ENCODE assay signal across 9 mouse cellular contexts in the genomic region with DNA sequence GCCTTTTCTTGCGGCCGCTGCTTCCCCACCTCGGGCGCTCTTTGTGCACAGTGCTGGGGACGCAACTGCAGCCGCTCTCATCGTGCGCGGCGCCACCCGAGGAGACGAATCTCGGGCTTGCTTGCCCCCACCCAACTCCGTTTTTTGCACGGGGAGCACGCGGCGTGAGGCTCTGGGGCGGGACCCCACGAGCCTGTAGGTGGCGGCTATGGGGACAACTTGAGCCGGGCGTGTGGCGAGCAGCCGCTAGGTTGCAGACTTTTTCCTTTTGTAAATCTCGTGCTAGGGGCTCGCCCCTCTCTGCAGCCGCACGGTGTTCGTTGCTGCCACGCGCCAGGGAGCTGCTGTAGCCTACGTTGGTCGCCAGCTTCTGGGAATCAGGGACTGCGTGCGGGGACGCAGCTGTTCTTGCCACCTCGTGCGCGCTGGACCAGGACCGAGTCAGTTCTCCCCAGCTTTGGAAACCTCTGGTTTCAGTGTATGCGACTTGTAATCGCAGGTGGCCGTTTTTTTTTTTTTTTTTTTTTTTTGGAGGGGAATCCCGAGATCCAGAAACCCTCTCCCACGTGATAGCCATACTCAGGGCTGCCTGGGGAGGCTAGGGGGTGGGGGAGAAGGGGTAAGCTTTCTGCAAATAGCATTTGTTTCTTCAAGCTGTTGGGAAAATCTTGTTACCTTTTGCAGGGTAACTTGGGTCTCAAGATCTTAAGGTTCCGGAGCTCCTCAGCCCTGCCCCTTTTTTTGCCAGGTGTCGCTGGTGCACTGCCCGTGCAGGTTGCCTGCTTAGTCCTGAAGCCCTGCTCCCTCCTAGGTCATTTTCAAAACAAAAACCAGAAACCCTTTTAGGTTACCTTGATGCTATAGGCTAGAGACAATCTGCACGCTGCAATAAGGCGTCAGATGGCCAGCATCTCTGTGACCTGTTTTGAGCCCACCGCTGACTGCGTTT. TPM values are rescaled to one million over a fixed set of nuclear protein-coding genes. Genes with fewer than 3 reads are reported as not detected.
DNase-seq lines count a peak whose midpoint lies in the region; ATAC-seq and TF ChIP-seq lines count a peak whose summit lies in the region.
"Had no signal": no experiment of that assay in that cellular context is flagged by ENCODE, and none has a peak within 500 bp of the region (broad histone marks: within the 10 kb centered on the region; RNA-seq: fewer than 3 reads in every experiment).

No protein-coding gene starts in this region.

- peak overlapping the region; percentile 60 for H3K4me3 ChIP-seq in cortical plate, adult 2 months (ENCODE audit: insufficient read depth, low read length)
- peak overlapping the region; percentile 59 for H3K4me3 ChIP-seq in intestine, embryonic 15.5 days (replicated peaks)
- peak overlapping the region; percentile 63 for H3K4me3 ChIP-seq in limb, embryonic 12.5 days (replicated peaks)
- H3K4me3 ChIP-seq in midbrain, embryonic 10.5 days: peak overlapping the region; percentile 80
- peak overlapping the region; percentile 72 for H3K4me3 ChIP-seq in stomach, embryonic 14.5 days (ENCODE audit: low read depth, low read length)

- H3K4me2 ChIP-seq in intestine, embryonic 15.5 days (replicated peaks): peak overlapping the region; percentile 97
- H3K4me2 ChIP-seq in limb, embryonic 12.5 days: peak overlapping the region; percentile 98
- H3K4me2 ChIP-seq in stomach, embryonic 14.5 days (replicated peaks; ENCODE audit: low read depth, low read length): peak overlapping the region; percentile 99

- no peaks in the 10 kb centered on the region; the same call in 1 of the 2 replicates for H3K27me3 ChIP-seq in intestine, embryonic 15.5 days (replicated peaks)
- H3K27me3 ChIP-seq in limb, embryonic 12.5 days: peaks cover 23% of the 10 kb centered on the region
- peaks cover 71% of the 10 kb centered on the region for H3K27me3 ChIP-seq in midbrain, embryonic 10.5 days (ENCODE audit: low read depth, poor library complexity, severe bottlenecking)
- no peaks in the 10 kb centered on the region for H3K27me3 ChIP-seq in stomach, embryonic 14.5 days (ENCODE audit: control insufficient read depth, insufficient read depth, low read length)

- DNase-seq in cerebellum, adult 11-12 months: peak; percentile 12
- no peak for DNase-seq in cerebellum, postnatal 36 days
- peak; percentile 95 for DNase-seq in heart, adult 11 months
- DNase-seq in midbrain, embryonic 10.5 days (ENCODE audit: low spot score): peak; percentile 82

- no peak for TF ChIP-seq POLR2A in cortical plate, adult 2 months (IDR thresholded peaks at IDR 0.05; ENCODE audit: extremely low read depth, insufficient read depth, low read length)

- peak; percentile 70 for ATAC-seq in intestine, embryonic 15.5 days
- peak; percentile 81 for ATAC-seq in limb, embryonic 12.5 days (ENCODE audit: insufficient number of reproducible peaks, insufficient read depth, low FRiP score, low TSS enrichment, low read depth)
- peak; percentile 71 for ATAC-seq in stomach, embryonic 14.5 days (ENCODE audit: insufficient number of reproducible peaks, insufficient read depth, low FRiP score, low read depth)

- H3K4me1 ChIP-seq in cortical plate, adult 2 months (ENCODE audit: control insufficient read depth, insufficient read depth, low read length): no peaks in the 10 kb centered on the region
- H3K4me1 ChIP-seq in intestine, embryonic 15.5 days (replicated peaks): no peaks in the 10 kb centered on the region; the same call in 1 of the 2 replicates
- H3K4me1 ChIP-seq in limb, embryonic 12.5 days (replicated peaks): peaks cover 29% of the 10 kb centered on the region
- H3K4me1 ChIP-seq in midbrain, embryonic 10.5 days: peaks cover 38% of the 10 kb centered on the region
- H3K4me1 ChIP-seq in stomach, embryonic 14.5 days (ENCODE audit: control insufficient read depth, insufficient read depth, low read length): 0 out of 2 replicates have a peak, but pooled peaks cover 11% of the 10 kb centered on the region

- H3K9me3 ChIP-seq in intestine, embryonic 15.5 days: no peaks in the 10 kb centered on the region
- H3K9me3 ChIP-seq in limb, embryonic 12.5 days: no peaks in the 10 kb centered on the region
- no peaks in the 10 kb centered on the region for H3K9me3 ChIP-seq in midbrain, embryonic 10.5 days (replicated peaks)
- no peaks in the 10 kb centered on the region for H3K9me3 ChIP-seq in stomach, embryonic 14.5 days (ENCODE audit: control insufficient read depth, low read depth, low read length)

- no peak overlapping the region for H3K27ac ChIP-seq in cortical plate, adult 2 months (ENCODE audit: insufficient read depth, low read length)
- 0 out of 2 replicates have a peak overlapping the region, but pooled peaks have one; percentile 51 for H3K27ac ChIP-seq in intestine, embryonic 15.5 days
- H3K27ac ChIP-seq in limb, embryonic 12.5 days: peak overlapping the region; percentile 35; the same call in 1 of the 2 replicates
- peak overlapping the region; percentile 87 for H3K27ac ChIP-seq in midbrain, embryonic 10.5 days (replicated peaks)
- peak overlapping the region; percentile 88 for H3K27ac ChIP-seq in stomach, embryonic 14.5 days (ENCODE audit: low read length)

- no peaks in the 10 kb centered on the region for H3K36me3 ChIP-seq in intestine, embryonic 15.5 days
- no peaks in the 10 kb centered on the region for H3K36me3 ChIP-seq in limb, embryonic 12.5 days
- no peaks in the 10 kb centered on the region for H3K36me3 ChIP-seq in midbrain, embryonic 10.5 days
- H3K36me3 ChIP-seq in stomach, embryonic 14.5 days (ENCODE audit: control insufficient read depth, insufficient read depth, low read length): no peaks in the 10 kb centered on the region

- WGBS in intestine, embryonic 15.5 days: under 1% methylated on average over 53 of the region's 53 CpGs
- WGBS in limb, embryonic 12.5 days: under 1% methylated on average over 53 of the region's 53 CpGs
- under 1% methylated on average over 53 of the region's 53 CpGs for WGBS in midbrain, embryonic 10.5 days
- under 1% methylated on average over 53 of the region's 53 CpGs for whole genome bisulfite sequencing in stomach, embryonic 14.5 days

- TF ChIP-seq CTCF in cortical plate, adult 2 months (IDR thresholded peaks at IDR 0.05; ENCODE audit: extremely low read depth, insufficient read depth, low read length): no peak

- peak overlapping the region; percentile 55 for H3K9ac ChIP-seq in intestine, embryonic 15.5 days
- H3K9ac ChIP-seq in limb, embryonic 12.5 days (replicated peaks): peak overlapping the region; percentile 76
- peak overlapping the region; percentile 77 for H3K9ac ChIP-seq in stomach, embryonic 14.5 days (replicated peaks; ENCODE audit: low read depth, low read length)

RNA-seq across cellular contexts. Expression of gene Kit, which starts 1.1 kb away (rescaled TPM):
- polyA plus RNA-seq in cortical plate, adult 2 months (2012; rRNA removed): 25.6 and 26.1 TPM in 2 replicates
- polyA plus RNA-seq in intestine, embryonic 15.5 days (2015; fragmentation: Nextera tagmentation; extraction: Ambion mirVana): 20.7 and 24.3 TPM in 2 replicates
- polyA plus RNA-seq in limb, embryonic 12.5 days (2016; fragmentation: Nextera tagmentation; extraction: Ambion mirVana): 14.4 and 15.0 TPM in 2 replicates
- 21.0 and 23.8 TPM in 2 replicates for polyA plus RNA-seq in midbrain, embryonic 10.5 days (2016; fragmentation: Nextera tagmentation; extraction: Ambion mirVana)
- 78.8 and 84.5 TPM in 2 replicates for polyA plus RNA-seq in stomach, embryonic 14.5 days (2014; fragmentation: Nextera tagmentation; extraction: Ambion mirVana)
- polyA plus RNA-seq: C2C12 had no signal

Comparison
In these comparisons a context has a peak if more than half of its experiments do, and no peak if none do; other contexts are left out.
1. DNase-seq: peak in cerebellum, adult 11-12 months (single experiment), heart, adult 11 months (single experiment) and midbrain, embryonic 10.5 days (single experiment); none in cerebellum, postnatal 36 days (0 of 2).
2. Peak in every context shown above with its lines, with median percentiles within 50 percentile points of each other: H3K4me3 ChIP-seq, ATAC-seq, H3K4me2 ChIP-seq and H3K9ac ChIP-seq.